Mouse (Mus musculus) embryonic facial prominence, embryonic 11.5 days (tissue): ENCODE measurements around the gene Rrad. TPM values are rescaled to one million over a fixed set of nuclear protein-coding genes. Genes with fewer than 3 reads are reported as not detected.

ENCODE experiments used
- ATAC-seq: fragments of 200-750 bp; cut with Nextera tagmentation; replicated peaks from 2 replicates; pipeline ENCODE4 v1.8.0; 2017; ENCODE audit warnings: low read depth; ENCODE audit not compliant: insufficient number of reproducible peaks, low FRiP score, low TSS enrichment
- DNase-seq: peaks from one replicate; pipeline ENCODE4 v3.0.0-alpha.2; 2015; ENCODE audit warnings: low spot score
- H3K27ac ChIP-seq: fragments of 300-500 bp; sonication (generic); replicated peaks from 2 replicates; pipeline ENCODE4 v1.5.1; 2014; ENCODE audit warnings: mild to moderate bottlenecking, low read depth, low read length, control low read depth
- H3K27me3 ChIP-seq: fragments of 300-500 bp; sonication (generic); 2 replicates; pipeline ENCODE4 v1.6.1; 2014; ENCODE audit warnings: mild to moderate bottlenecking, low read length, moderate library complexity, mixed read lengths; ENCODE audit not compliant: control insufficient read depth, insufficient read depth
- H3K36me3 ChIP-seq: fragments of 300-500 bp; sonication (generic); replicated peaks from 2 replicates; pipeline ENCODE4 v1.6.1; 2014; ENCODE audit warnings: low read depth, mild to moderate bottlenecking, low read length, moderate library complexity, mixed read lengths; ENCODE audit not compliant: control insufficient read depth, insufficient read depth
- H3K4me1 ChIP-seq: fragments of 300-500 bp; sonication (generic); 2 replicates; pipeline ENCODE4 v1.6.1; 2014; ENCODE audit warnings: low read length, mixed read lengths; ENCODE audit not compliant: control insufficient read depth, insufficient read depth
- H3K4me2 ChIP-seq: fragments of 300-500 bp; sonication (generic); 2 replicates; pipeline ENCODE4 v1.6.1; 2014; ENCODE audit warnings: low read depth, mild to moderate bottlenecking, control low read depth, low read length, moderate library complexity
- H3K4me3 ChIP-seq: fragments of 300-500 bp; sonication (generic); 2 replicates; pipeline ENCODE4 v1.5.1; 2014; ENCODE audit warnings: low read depth, low read length, control low read depth
- H3K9ac ChIP-seq: fragments of 300-500 bp; sonication (generic); replicated peaks from 2 replicates; pipeline ENCODE4 v1.6.1; 2014; ENCODE audit warnings: mild to moderate bottlenecking, control low read depth, low read length
- H3K9me3 ChIP-seq: fragments of 300-500 bp; sonication (generic); replicated peaks from 2 replicates; pipeline ENCODE4 v1.6.1; 2016; ENCODE audit warnings: mild to moderate bottlenecking, low read length, inconsistent platforms, mixed read lengths; ENCODE audit not compliant: control insufficient read depth
- whole genome bisulfite sequencing: fragments of 180-500 bp; shearing (Covaris S2); extraction: QIAGEN DNeasy Blood & Tissue Kit; methylation state at CpG from one replicate; pipeline ENCODE4 v1.1.7; 2014; 5-methylcytosine and 5-hydroxymethylcytosine counted together
- polyA plus RNA-seq: library from polyadenylated mRNA; unstranded; fragments of >200 nt; fragmentation: Nextera tagmentation; extraction: Ambion mirVana; gene quantifications from 2 replicates; pipeline ENCODE4 v1.2.1, GENCODE M21; 2014

Gene Rrad
- polyA plus RNA-seq, 1 experiment from 2014 or later: 3.6 TPM

GRCm38 (mm10) chr8:104590284-104590683, 40.8 kb downstream of the Rrad start:
- no peak for ATAC-seq
- Histone ChIP-seq H3K27ac (no peak overlapping the region), H3K9me3 (no peaks in the 10 kb centered on the region), H3K4me3 (no peak overlapping the region), H3K4me1 (no peaks in the 10 kb centered on the region), H3K9ac (no peak overlapping the region), H3K4me2 (no peak overlapping the region), H3K27me3 (no peaks in the 10 kb centered on the region), H3K36me3 (peaks cover 8% of the 10 kb centered on the region)
- 92% methylated on average over 3 of the region's 3 CpGs for WGBS
- DNase-seq: no peak

- WGBS: 67% methylated on average over 1 of the region's 1 CpGs
- no peaks in the 10 kb centered on the region for H3K9me3 ChIP-seq
Measured at GRCm38 (mm10) chr8:104584522-104584921, 46.6 kb downstream of the Rrad start.

More at GRCm38 (mm10) chr8:104584522-104584921, 46.6 kb downstream of the Rrad start:
- ATAC-seq: no peak
- no peaks in the 10 kb centered on the region for H3K36me3 ChIP-seq
- no peak overlapping the region for H3K4me3 ChIP-seq
- no peak overlapping the region for H3K9ac ChIP-seq
- H3K4me2 ChIP-seq: no peak overlapping the region
- DNase-seq: no peak
- H3K27me3 ChIP-seq: no peaks in the 10 kb centered on the region
- no peaks in the 10 kb centered on the region for H3K4me1 ChIP-seq
- no peak overlapping the region for H3K27ac ChIP-seq

Other genes starting within 250 kb of the Rrad start
- 3.3 and 3.8 TPM in 2 replicates for gene Cmtm4, start 235.5 kb downstream of the Rrad start, polyA plus RNA-seq
- 63.1 and 66.6 TPM in 2 replicates for gene Dync1li2, start 188.3 kb downstream of the Rrad start, polyA plus RNA-seq
- 0.35 and 0.39 TPM in 2 replicates for gene Terb1, start 121.4 kb downstream of the Rrad start, polyA plus RNA-seq
- 133 and 163 TPM in 2 replicates for gene Nae1, start 96.7 kb downstream of the Rrad start, polyA plus RNA-seq
- 0.64 and 1.5 TPM in 2 replicates for gene Car7, start 96.6 kb downstream of the Rrad start, polyA plus RNA-seq
- gene Pdp2, start 39.9 kb downstream of the Rrad start, polyA plus RNA-seq: 14.1 and 15.6 TPM in 2 replicates
- gene Cdh16, start 6.9 kb downstream of the Rrad start, polyA plus RNA-seq: not detected in 2 replicates
- gene Ciao2b, start 10.6 kb upstream of the Rrad start, polyA plus RNA-seq: 79.7 and 82.5 TPM in 2 replicates
- gene Ces2a, start 102.7 kb upstream of the Rrad start, polyA plus RNA-seq: not detected in 2 replicates
- gene Ces2b, start 200.2 kb upstream of the Rrad start, polyA plus RNA-seq: 0.17 TPM in 1 of 2 replicates, not detected in the other
- gene Ces2c, start 215.7 kb upstream of the Rrad start, polyA plus RNA-seq: not detected in 2 replicates